Mouse (Mus musculus) layer of hippocampus, postnatal 25 days (tissue): ENCODE results near the gene Cbwd1. TPM values are rescaled to one million over a fixed set of nuclear protein-coding genes. Genes with fewer than 3 reads are reported as not detected.

Experiments used
- DNase-seq, 2 experiments: peaks; one replicate each; pipeline ENCODE4 v3.0.0; 2022; ENCODE audit warnings: mixed read lengths in 2 of 2, low spot score in 1 of 2; ENCODE audit errors: extremely low spot score in 1 of 2
- total RNA-seq, 2 experiments: library from RNA; stranded (reverse); gene quantifications; 2 replicates each; pipeline ENCODE4 v1.2.3; 2021

Gene Cbwd1
- total RNA-seq, 2 experiments from 2014 or later = 11.8 to 15.5 TPM

GRCm38 (mm10) chr19:24978852-24979842, 17.7 kb upstream of the Cbwd1 start:
- no peak for DNase-seq

- DNase-seq = no peak
These were observed 16.6 kb upstream of the Cbwd1 start for GRCm38 (mm10) chr19:24977991-24978390.

- no peak for DNase-seq
These were observed 11.4 kb upstream of the Cbwd1 start for GRCm38 (mm10) chr19:24972701-24973390.

GRCm38 (mm10) chr19:24971307-24971706, 9.9 kb upstream of the Cbwd1 start:
- DNase-seq = no peak

GRCm38 (mm10) chr19:24966941-24967340, 5.5 kb upstream of the Cbwd1 start:
- DNase-seq = no peak

GRCm38 (mm10) chr19:24966203-24966602, 4.8 kb upstream of the Cbwd1 start:
- DNase-seq = no peak

GRCm38 (mm10) chr19:24958531-24958930, 2.9 kb downstream of the Cbwd1 start:
- no peak for DNase-seq

GRCm38 (mm10) chr19:24945521-24946262, 15.7 kb downstream of the Cbwd1 start:
- DNase-seq = no peak

GRCm38 (mm10) chr19:24937084-24937483, 24.3 kb downstream of the Cbwd1 start:
- DNase-seq = no peak

- DNase-seq = no peak
These were observed 32.4 kb downstream of the Cbwd1 start for GRCm38 (mm10) chr19:24929041-24929440.

GRCm38 (mm10) chr19:24920866-24921265, 40.5 kb downstream of the Cbwd1 start:
- no peak for DNase-seq

- no peak for DNase-seq
These were observed 52.8 kb downstream of the Cbwd1 start for GRCm38 (mm10) chr19:24908385-24909155.

GRCm38 (mm10) chr19:24907655-24908054, 53.8 kb downstream of the Cbwd1 start:
- DNase-seq = no peak

GRCm38 (mm10) chr19:24902821-24903220, 58.6 kb downstream of the Cbwd1 start:
- no peak for DNase-seq

GRCm38 (mm10) chr19:24902256-24902655, 59.2 kb downstream of the Cbwd1 start:
- DNase-seq = no peak

GRCm38 (mm10) chr19:24901666-24902065, 59.7 kb downstream of the Cbwd1 start:
- no peak for DNase-seq

- DNase-seq = no peak
These were observed 60.7 kb downstream of the Cbwd1 start, which contains the start of gene Foxd4 for GRCm38 (mm10) chr19:24900581-24901220. TSS of gene Foxd4 (minus strand) at chr19:24901197.

GRCm38 (mm10) chr19:24899578-24900544, 61.5 kb downstream of the Cbwd1 start:
- no peak for DNase-seq
